15 mouse cellular contexts compared by ENCODE assay signal in genomic region chr11:5799621-5800490, GRCm38 (mm10). TPM values are rescaled to one million over a fixed set of nuclear protein-coding genes. Genes with fewer than 3 reads are reported as not detected.
A peak's percentile ranks its signal among the peaks of the same experiment; 100 is the strongest.
DNase-seq lines count a peak whose midpoint lies in the region; ATAC-seq lines count a peak whose summit lies in the region.
"Had no signal": no experiment of that assay in that cellular context is flagged by ENCODE, and none has a peak within 500 bp of the region (broad histone marks: within the 10 kb centered on the region; RNA-seq: fewer than 3 reads in every experiment).

No protein-coding gene starts in this region.

- peak; percentile 93 for DNase-seq in heart, adult 11 months
- no peak for DNase-seq in heart, adult 9 months (ENCODE audit: low spot score in 2 of 2)
- peak; percentile 0 for DNase-seq in neural tube, embryonic 11.5 days (ENCODE audit: low spot score)
- no peak for DNase-seq in neural tube, embryonic 10.5 days (ENCODE audit: extremely low spot score, low spot score)
- DNase-seq in skeletal muscle tissue, adult 2 months (ENCODE audit: low read depth, low spot score): peak; percentile 89
- no peak for DNase-seq in layer of hippocampus, postnatal 10 days (ENCODE audit: low spot score in 2 of 2)
- DNase-seq in ovary, postnatal 10 days (ENCODE audit: low spot score): no peak
- DNase-seq: cerebellum, adult 18-20 months; forebrain, postnatal 0 days; thymus, adult 18-20 months had no signal

- no peaks in the 10 kb centered on the region for H3K9me3 ChIP-seq in neural tube, embryonic 11.5 days (ENCODE audit: control insufficient read depth, low read length)
- no peaks in the 10 kb centered on the region for H3K9me3 ChIP-seq in lung, embryonic 15.5 days
- H3K9me3 ChIP-seq: G1E; hindbrain, embryonic 15.5 days had no signal

- peaks cover 26% of the 10 kb centered on the region for H3K36me3 ChIP-seq in neural tube, embryonic 11.5 days (ENCODE audit: control insufficient read depth, insufficient read depth, low read length)
- H3K36me3 ChIP-seq in lung, embryonic 15.5 days: peaks cover 53% of the 10 kb centered on the region

- H3K9ac ChIP-seq in neural tube, embryonic 11.5 days (ENCODE audit: low read length): no peak overlapping the region
- no peak overlapping the region for H3K9ac ChIP-seq in lung, embryonic 15.5 days
- H3K9ac ChIP-seq: forebrain, postnatal 0 days; hindbrain, embryonic 15.5 days had no signal

- H3K4me2 ChIP-seq in neural tube, embryonic 11.5 days (ENCODE audit: low read depth): no peak overlapping the region
- H3K4me2 ChIP-seq in lung, embryonic 15.5 days: no peak overlapping the region
- H3K4me2 ChIP-seq: hindbrain, embryonic 15.5 days; liver, embryonic 11.5 days had no signal

- no peak for ATAC-seq in neural tube, embryonic 11.5 days (ENCODE audit: insufficient read depth, low FRiP score, low TSS enrichment)
- ATAC-seq in lung, embryonic 15.5 days (ENCODE audit: borderline replicate concordance, extremely low read depth, low FRiP score, low TSS enrichment): no peak
- ATAC-seq: forebrain, postnatal 0 days had no signal

- H3K27me3 ChIP-seq in neural tube, embryonic 11.5 days (ENCODE audit: control insufficient read depth, insufficient read depth, low read length): no peaks in the 10 kb centered on the region
- H3K27me3 ChIP-seq in lung, embryonic 15.5 days: no peaks in the 10 kb centered on the region
- H3K27me3 ChIP-seq: hindbrain, embryonic 15.5 days had no signal

- no peak overlapping the region for H3K27ac ChIP-seq in neural tube, embryonic 11.5 days (ENCODE audit: low read depth, low read length)
- peak overlapping the region; percentile 77 for H3K27ac ChIP-seq in lung, embryonic 15.5 days
- H3K27ac ChIP-seq: hindbrain, embryonic 15.5 days had no signal

- H3K4me1 ChIP-seq in neural tube, embryonic 11.5 days (ENCODE audit: control insufficient read depth, insufficient read depth, low read length): no peaks in the 10 kb centered on the region
- H3K4me1 ChIP-seq in lung, embryonic 15.5 days: peaks cover 21% of the 10 kb centered on the region; the same call in 1 of the 2 replicates

- WGBS in neural tube, embryonic 11.5 days: 92% methylated on average over 17 of the region's 17 CpGs
- 59% methylated on average over 17 of the region's 17 CpGs for whole genome bisulfite sequencing in lung, embryonic 15.5 days

- H3K4me3 ChIP-seq in neural tube, embryonic 11.5 days (ENCODE audit: low read depth, low read length): no peak overlapping the region
- H3K4me3 ChIP-seq in lung, embryonic 15.5 days: no peak overlapping the region
- H3K4me3 ChIP-seq: hindbrain, embryonic 15.5 days had no signal

RNA-seq across cellular contexts. Expression of gene Pgam2, which starts 3.7 kb away (rescaled TPM):
- polyA plus RNA-seq in neural tube, embryonic 11.5 days (2014; fragmentation: Nextera tagmentation; extraction: Ambion mirVana): 17.4 and 20.5 TPM in 2 replicates
- 29.6 and 49.3 TPM in 2 replicates for polyA plus RNA-seq in lung, embryonic 15.5 days (2015; fragmentation: Nextera tagmentation; extraction: Ambion mirVana)
- total RNA-seq in layer of hippocampus, postnatal 10 days (2021): 1 to 10 TPM; 7.0 to 7.4 TPM
- total RNA-seq: megakaryocyte, adult 5-6 weeks had no signal

RNA-seq across cellular contexts. Expression of gene Dbnl, which starts 11.6 kb away (rescaled TPM):
- 149 and 156 TPM in 2 replicates for polyA plus RNA-seq in neural tube, embryonic 11.5 days (2014; fragmentation: Nextera tagmentation; extraction: Ambion mirVana)
- 111 and 115 TPM in 2 replicates for polyA plus RNA-seq in lung, embryonic 15.5 days (2015; fragmentation: Nextera tagmentation; extraction: Ambion mirVana)
- 10 to 100 TPM; 98.0 to 98.1 TPM for total RNA-seq in layer of hippocampus, postnatal 10 days (2021)

RNA-seq across cellular contexts. Expression of gene Urgcp, which starts 37.7 kb away (rescaled TPM):
- 14.4 and 16.5 TPM in 2 replicates for polyA plus RNA-seq in neural tube, embryonic 11.5 days (2014; fragmentation: Nextera tagmentation; extraction: Ambion mirVana)
- 24.6 and 24.8 TPM in 2 replicates for polyA plus RNA-seq in lung, embryonic 15.5 days (2015; fragmentation: Nextera tagmentation; extraction: Ambion mirVana)
- 10 to 100 TPM; 46.1 to 46.3 TPM for total RNA-seq in layer of hippocampus, postnatal 10 days (2021)

RNA-seq across cellular contexts. Expression of gene Polm, which starts 38.0 kb away (rescaled TPM):
- 5.0 and 6.2 TPM in 2 replicates for polyA plus RNA-seq in neural tube, embryonic 11.5 days (2014; fragmentation: Nextera tagmentation; extraction: Ambion mirVana)
- polyA plus RNA-seq in lung, embryonic 15.5 days (2015; fragmentation: Nextera tagmentation; extraction: Ambion mirVana): 7.1 and 10.0 TPM in 2 replicates
- total RNA-seq in layer of hippocampus, postnatal 10 days (2021): 10 to 100 TPM in 1 of 2 experiments, 1 to 10 TPM in 1; 9.4 to 13.2 TPM

Comparison
In these comparisons a context has a peak if more than half of its experiments do, and no peak if none do; other contexts are left out.
1. DNase-seq: peak in heart, adult 11 months (single experiment), neural tube, embryonic 11.5 days (single experiment) and skeletal muscle tissue, adult 2 months (single experiment); none in heart, adult 9 months (0 of 2), neural tube, embryonic 10.5 days (single experiment), layer of hippocampus, postnatal 10 days (0 of 2) and ovary, postnatal 10 days (single experiment).